Mouse (Mus musculus) liver, embryonic 14.5 days (tissue): ENCODE results near the gene Mfsd5.

Experiments used
- CTCF ChIP-seq: IDR thresholded peaks from 2 replicates; pipeline ENCODE4 v1.5.1; 2016; ENCODE audit warnings: antibody characterized with exemption, low read depth, control low read depth
- EP300 ChIP-seq: IDR thresholded peaks from 2 replicates; pipeline ENCODE4 v1.6.1; 2016; ENCODE audit warnings: antibody characterized with exemption, low read depth

DNA sequence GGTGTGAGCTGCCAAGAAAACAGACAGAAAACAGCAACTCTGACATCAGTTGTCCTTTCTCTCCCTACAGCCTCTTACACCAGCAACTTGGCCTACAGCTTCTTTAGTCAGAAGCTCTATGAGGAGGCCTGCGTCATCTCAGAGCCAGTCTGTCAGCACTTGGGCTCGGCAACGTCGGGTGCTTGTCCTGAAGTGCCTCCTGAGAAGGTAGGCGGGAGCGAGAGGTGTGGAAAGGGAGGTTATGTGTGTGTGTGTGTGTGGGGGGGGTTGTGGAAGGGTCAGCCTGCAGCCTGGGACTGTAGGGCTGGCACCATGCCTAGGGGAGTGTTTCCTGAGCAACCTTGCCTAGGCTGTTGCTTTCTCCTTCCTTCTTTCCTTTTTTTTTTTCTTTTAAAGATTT lies 23.3 kb downstream of the Mfsd5 start:
- TF ChIP-seq CTCF (no peak), EP300 (no peak)
